Mouse (Mus musculus): ENCODE measurements at regions not wholly inside any gene's neighbourhood (a gene's known extent, or its start where the extent isn't known, plus 50 kb on each side); places are given as distances from the start of the nearest gene placed in this dataset.

DNA sequence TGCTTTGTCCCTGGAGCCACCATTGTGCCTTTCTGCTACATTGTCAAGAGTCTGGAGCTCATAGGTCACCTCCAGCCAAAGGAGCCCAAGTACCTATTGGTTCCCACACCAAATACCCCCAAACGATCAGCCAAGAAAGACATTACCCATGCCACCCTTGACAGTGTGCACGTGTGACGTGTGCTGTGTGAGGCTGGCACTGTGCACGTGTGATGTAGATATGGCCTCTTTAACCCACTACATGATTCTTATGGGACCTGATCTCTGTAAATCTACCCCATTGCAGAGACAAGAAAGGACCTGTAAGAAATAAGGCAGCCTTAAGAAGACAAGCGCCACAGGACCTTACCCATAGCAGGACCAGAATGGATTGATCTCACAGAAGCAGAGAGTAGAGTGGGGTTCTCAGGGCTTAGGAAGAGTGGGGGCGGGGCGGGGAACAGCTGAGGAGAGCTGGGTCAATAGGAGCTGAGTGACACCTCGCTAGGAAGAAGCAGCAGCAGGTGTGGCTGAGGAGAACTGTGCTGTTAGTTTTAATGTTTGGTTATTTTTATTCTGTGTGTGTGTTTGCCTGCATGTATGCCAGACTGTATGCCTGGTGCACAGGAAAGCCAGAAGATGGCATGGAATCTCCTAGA, 331.5 kb upstream of the 3110018I06Rik start:
- H3K4me3 ChIP-seq (ENCODE audit: insufficient read depth in 1 of 2, low read depth in 1 of 2, low read length in 2 of 2, poor library complexity in 1 of 2, severe bottlenecking in 1 of 2) = no peak overlapping the region
- H3K9ac ChIP-seq (ENCODE audit: insufficient read depth, low read depth, low read length, poor library complexity, severe bottlenecking) = no peak overlapping the region
- no peak overlapping the region for H3K27ac ChIP-seq (ENCODE audit: insufficient read depth, low read depth, low read length, poor library complexity, severe bottlenecking)
- no peak for DNase-seq (ENCODE audit: low read depth, low spot score)
- no peaks in the 10 kb centered on the region for H3K36me3 ChIP-seq (ENCODE audit: control insufficient read depth, insufficient read depth, low read length, poor library complexity, severe bottlenecking)
- no peaks in the 10 kb centered on the region for H3K4me1 ChIP-seq (ENCODE audit: control insufficient read depth in 2 of 2, insufficient read depth in 2 of 2, low read length in 2 of 2, poor library complexity in 1 of 2)
- in situ Hi-C loops (cut with MboI; ENCODE audit: low sequenced_read_pairs in 2 of 2, unreplicated experiment in 2 of 2) = no loop called here
- no peaks in the 10 kb centered on the region for H3K9me3 ChIP-seq (ENCODE audit: control insufficient read depth, insufficient read depth, low read depth, low read length)
- TF ChIP-seq CHD2 (IDR thresholded peaks at IDR 0.05; ENCODE audit: low read depth, low read length) = no peak

DNA sequence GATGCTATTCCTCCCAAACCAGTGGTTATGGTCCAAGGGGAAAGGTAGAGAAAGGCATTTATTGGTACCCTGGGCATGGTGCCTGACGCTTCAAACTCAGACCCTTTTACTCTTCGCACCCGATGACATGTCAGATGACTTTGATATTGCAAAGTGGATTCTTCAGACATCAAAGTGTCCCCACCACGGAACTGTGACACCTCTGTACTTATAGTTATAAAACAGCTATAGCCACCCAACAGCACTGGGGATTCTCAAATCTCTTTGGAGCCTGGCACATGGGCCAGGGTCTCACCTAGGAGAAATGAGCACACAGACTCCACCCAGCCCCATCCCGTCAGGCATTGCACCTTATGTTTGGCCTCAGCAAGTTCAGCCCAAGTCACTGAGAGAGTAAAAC, 329.3 kb upstream of the 3110018I06Rik start:
- H3K36me3 ChIP-seq (ENCODE audit: control insufficient read depth, insufficient read depth, low read length, poor library complexity, severe bottlenecking) = no peaks in the 10 kb centered on the region
- DNase-seq (ENCODE audit: low read depth, low spot score) = no peak
- no peaks in the 10 kb centered on the region for H3K4me1 ChIP-seq (ENCODE audit: control insufficient read depth in 2 of 2, insufficient read depth in 2 of 2, low read length in 2 of 2, poor library complexity in 1 of 2)
- in situ Hi-C loops (cut with MboI; ENCODE audit: low sequenced_read_pairs in 2 of 2, unreplicated experiment in 2 of 2) = no loop called here
- no peak overlapping the region for H3K4me3 ChIP-seq (ENCODE audit: insufficient read depth in 1 of 2, low read depth in 1 of 2, low read length in 2 of 2, poor library complexity in 1 of 2, severe bottlenecking in 1 of 2)
- H3K9me3 ChIP-seq (ENCODE audit: control insufficient read depth, insufficient read depth, low read depth, low read length) = no peaks in the 10 kb centered on the region
- no peak overlapping the region for H3K9ac ChIP-seq (ENCODE audit: insufficient read depth, low read depth, low read length, poor library complexity, severe bottlenecking)
- H3K27ac ChIP-seq (ENCODE audit: insufficient read depth, low read depth, low read length, poor library complexity, severe bottlenecking) = no peak overlapping the region
- TF ChIP-seq ZC3H11A (IDR thresholded peaks at IDR 0.05; ENCODE audit: borderline replicate concordance, low read depth, low read length) (no peak), CHD2 (IDR thresholded peaks at IDR 0.05; ENCODE audit: low read depth, low read length) (no peak), HCFC1 (IDR thresholded peaks at IDR 0.05; ENCODE audit: borderline replicate concordance, insufficient read depth, low read length) (no peak), ZNF384 (IDR thresholded peaks at IDR 0.05; ENCODE audit: low read depth, low read length) (no peak), MAFK (IDR thresholded peaks at IDR 0.05; ENCODE audit: insufficient read depth, low read depth, low read length) (no peak)

GRCm38 (mm10) chr12:107160137-107160536, 328.3 kb upstream of the 3110018I06Rik start:
- H3K9ac ChIP-seq (ENCODE audit: insufficient read depth, low read depth, low read length, poor library complexity, severe bottlenecking) = no peak overlapping the region
- TF ChIP-seq HCFC1 (IDR thresholded peaks at IDR 0.05; ENCODE audit: borderline replicate concordance, insufficient read depth, low read length) (no peak), ZNF384 (IDR thresholded peaks at IDR 0.05; ENCODE audit: low read depth, low read length) (no peak), ZC3H11A (IDR thresholded peaks at IDR 0.05; ENCODE audit: borderline replicate concordance, low read depth, low read length) (no peak), MAFK (IDR thresholded peaks at IDR 0.05; ENCODE audit: insufficient read depth, low read depth, low read length) (no peak), CHD2 (IDR thresholded peaks at IDR 0.05; ENCODE audit: low read depth, low read length) (no peak)
- H3K9me3 ChIP-seq (ENCODE audit: control insufficient read depth, insufficient read depth, low read depth, low read length) = no peaks in the 10 kb centered on the region
- no peak overlapping the region for H3K4me3 ChIP-seq (ENCODE audit: insufficient read depth in 1 of 2, low read depth in 1 of 2, low read length in 2 of 2, poor library complexity in 1 of 2, severe bottlenecking in 1 of 2)
- DNase-seq (ENCODE audit: low read depth, low spot score) = no peak
- no peaks in the 10 kb centered on the region for H3K4me1 ChIP-seq (ENCODE audit: control insufficient read depth in 2 of 2, insufficient read depth in 2 of 2, low read length in 2 of 2, poor library complexity in 1 of 2)
- no peaks in the 10 kb centered on the region for H3K36me3 ChIP-seq (ENCODE audit: control insufficient read depth, insufficient read depth, low read length, poor library complexity, severe bottlenecking)
- in situ Hi-C loops (cut with MboI; ENCODE audit: low sequenced_read_pairs in 2 of 2, unreplicated experiment in 2 of 2) = no loop called here
- H3K27ac ChIP-seq (ENCODE audit: insufficient read depth, low read depth, low read length, poor library complexity, severe bottlenecking) = no peak overlapping the region

- Histone ChIP-seq H3K27ac (ENCODE audit: insufficient read depth, low read depth, low read length, poor library complexity, severe bottlenecking) (no peak overlapping the region), H3K4me3 (ENCODE audit: insufficient read depth in 1 of 2, low read depth in 1 of 2, low read length in 2 of 2, poor library complexity in 1 of 2, severe bottlenecking in 1 of 2) (no peak overlapping the region), H3K4me1 (ENCODE audit: control insufficient read depth in 2 of 2, insufficient read depth in 2 of 2, low read length in 2 of 2, poor library complexity in 1 of 2) (no peaks in the 10 kb centered on the region), H3K9ac (ENCODE audit: insufficient read depth, low read depth, low read length, poor library complexity, severe bottlenecking) (no peak overlapping the region), H3K9me3 (ENCODE audit: control insufficient read depth, insufficient read depth, low read depth, low read length) (no peaks in the 10 kb centered on the region), H3K36me3 (ENCODE audit: control insufficient read depth, insufficient read depth, low read length, poor library complexity, severe bottlenecking) (no peaks in the 10 kb centered on the region)
- TF ChIP-seq ZNF384 (IDR thresholded peaks at IDR 0.05; ENCODE audit: low read depth, low read length) = no peak
- TF ChIP-seq CHD2 (IDR thresholded peaks at IDR 0.05; ENCODE audit: low read depth, low read length) = no peak
- TF ChIP-seq MAFK (IDR thresholded peaks at IDR 0.05; ENCODE audit: insufficient read depth, low read depth, low read length) = no peak
- TF ChIP-seq HCFC1 (IDR thresholded peaks at IDR 0.05; ENCODE audit: borderline replicate concordance, insufficient read depth, low read length) = no peak
- no peak for TF ChIP-seq ZC3H11A (IDR thresholded peaks at IDR 0.05; ENCODE audit: borderline replicate concordance, low read depth, low read length)
- in situ Hi-C loops (cut with MboI; ENCODE audit: low sequenced_read_pairs in 2 of 2, unreplicated experiment in 2 of 2) = no loop called here
- no peak for DNase-seq (ENCODE audit: low read depth, low spot score)
Measured at GRCm38 (mm10) chr12:107160628-107161027, 327.8 kb upstream of the 3110018I06Rik start.

GRCm38 (mm10) chr12:107170926-107171325, 317.5 kb upstream of the 3110018I06Rik start:
- Histone ChIP-seq H3K27ac (ENCODE audit: insufficient read depth, low read depth, low read length, poor library complexity, severe bottlenecking) (no peak overlapping the region), H3K36me3 (ENCODE audit: control insufficient read depth, insufficient read depth, low read length, poor library complexity, severe bottlenecking) (no peaks in the 10 kb centered on the region), H3K4me3 (ENCODE audit: insufficient read depth in 1 of 2, low read depth in 1 of 2, low read length in 2 of 2, poor library complexity in 1 of 2, severe bottlenecking in 1 of 2) (no peak overlapping the region), H3K9ac (ENCODE audit: insufficient read depth, low read depth, low read length, poor library complexity, severe bottlenecking) (no peak overlapping the region), H3K9me3 (ENCODE audit: control insufficient read depth, insufficient read depth, low read depth, low read length) (no peaks in the 10 kb centered on the region), H3K4me1 (ENCODE audit: control insufficient read depth in 2 of 2, insufficient read depth in 2 of 2, low read length in 2 of 2, poor library complexity in 1 of 2) (no peaks in the 10 kb centered on the region)
- TF ChIP-seq MAFK (IDR thresholded peaks at IDR 0.05; ENCODE audit: insufficient read depth, low read depth, low read length) (no peak), ZC3H11A (IDR thresholded peaks at IDR 0.05; ENCODE audit: borderline replicate concordance, low read depth, low read length) (no peak), HCFC1 (IDR thresholded peaks at IDR 0.05; ENCODE audit: borderline replicate concordance, insufficient read depth, low read length) (no peak)
- in situ Hi-C loops (cut with MboI; ENCODE audit: low sequenced_read_pairs in 2 of 2, unreplicated experiment in 2 of 2) = no loop called here
- no peak for DNase-seq (ENCODE audit: low read depth, low spot score)

Data from ES-E14 (cell line).